ENCODE assay signal across 9 mouse cellular contexts in the genomic region with DNA sequence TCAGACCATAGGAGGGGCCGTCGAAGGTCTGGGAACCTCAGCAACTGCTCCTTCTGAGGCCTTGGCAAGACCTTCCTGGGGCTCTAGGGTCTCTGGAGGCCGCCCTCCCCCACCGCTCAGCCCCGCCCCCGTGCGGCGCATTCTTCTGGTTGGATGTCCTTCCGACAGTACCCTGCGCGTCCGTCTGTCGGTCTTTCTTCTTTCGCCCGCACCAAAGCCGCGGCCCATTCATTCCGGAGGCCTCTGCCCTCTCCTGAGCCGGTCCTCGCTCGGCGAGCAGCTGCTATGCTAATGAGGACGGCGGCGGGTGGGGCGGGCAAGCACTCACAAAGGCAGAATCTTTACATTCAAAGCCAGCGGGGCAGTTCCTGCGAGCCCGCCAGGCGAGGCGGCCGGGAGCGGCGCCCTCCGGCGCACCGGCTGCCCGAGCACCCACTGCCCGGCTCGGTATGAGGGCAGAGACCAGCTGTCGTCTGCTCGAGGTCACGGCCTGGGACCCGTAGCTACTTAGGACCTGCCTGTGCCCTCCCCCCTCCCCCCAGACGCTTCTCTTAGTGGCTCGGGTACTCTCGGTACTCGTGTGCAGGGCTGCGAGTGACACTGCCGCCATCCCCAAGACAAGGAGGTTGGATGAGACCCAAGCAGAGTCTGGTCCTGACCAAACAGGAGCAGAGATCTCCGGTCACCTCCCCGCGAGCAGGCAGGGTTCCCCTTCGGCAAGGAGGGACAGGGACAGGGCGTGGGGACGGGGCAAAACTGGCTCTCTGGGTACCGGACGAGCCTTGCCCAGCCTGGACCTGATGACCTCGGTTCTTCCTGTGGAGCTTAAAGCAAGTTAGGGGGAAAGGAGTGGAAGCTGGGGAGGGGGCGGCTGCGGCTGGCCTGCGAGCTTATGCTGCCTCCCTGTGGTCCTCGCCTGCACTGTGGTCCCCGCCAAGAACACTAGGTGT. TPM values are rescaled to one million over a fixed set of nuclear protein-coding genes. Genes with fewer than 3 reads are reported as not detected.
DNase-seq lines count a peak whose midpoint lies in the region; ATAC-seq and TF ChIP-seq lines count a peak whose summit lies in the region.
"Had no signal": no experiment of that assay in that cellular context is flagged by ENCODE, and none has a peak within 500 bp of the region (broad histone marks: within the 10 kb centered on the region; RNA-seq: fewer than 3 reads in every experiment).

No protein-coding gene starts in this region.

- peak overlapping the region; percentile 88 for H3K4me2 ChIP-seq in limb, embryonic 14.5 days (replicated peaks; ENCODE audit: low read depth, low read length, severe bottlenecking)
- peak overlapping the region; percentile 82 for H3K4me2 ChIP-seq in midbrain, embryonic 15.5 days

- H3K9ac ChIP-seq in limb, embryonic 14.5 days (ENCODE audit: low read depth, low read length, severe bottlenecking), result peak overlapping the region; percentile 56
- H3K9ac ChIP-seq in midbrain, embryonic 15.5 days, result peak overlapping the region; percentile 58

- H3K27ac ChIP-seq in limb, embryonic 14.5 days (replicated peaks; ENCODE audit: low read depth, low read length), result no peak overlapping the region
- peak overlapping the region; percentile 86 for H3K27ac ChIP-seq in midbrain, embryonic 15.5 days

- DNase-seq in embryo, embryonic 9.5 days (ENCODE audit: extremely low spot score), result peak; percentile 91
- peak; percentile 59 to 64 for DNase-seq in heart, postnatal 10 days
- DNase-seq in limb, embryonic 14.5 days (ENCODE audit: low spot score), result no peak
- peak; percentile 71 for DNase-seq in testis, postnatal 14 days (ENCODE audit: low spot score)

- no peak for ATAC-seq in erythroblast, adult 5-6 weeks (replicated peaks; ENCODE audit: low FRiP score, poor library complexity, severe bottlenecking)
- ATAC-seq in CD4-positive, CD25-positive, alpha-beta regulatory T cell, adult 4 months, result peak; percentile 46
- peak; percentile 73 for ATAC-seq in limb, embryonic 14.5 days (ENCODE audit: low FRiP score, low read depth)
- ATAC-seq in midbrain, embryonic 15.5 days (replicated peaks), result peak; percentile 72

- no peak for TF ChIP-seq POLR2A in limb, embryonic 14.5 days (IDR thresholded peaks at IDR 0.05; ENCODE audit: borderline replicate concordance, extremely low read depth, insufficient read depth, insufficient read length)

- H3K27me3 ChIP-seq in erythroblast, embryonic 14.5 days (ENCODE audit: control insufficient read depth), result peaks cover 66% of the 10 kb centered on the region
- peaks cover 40% of the 10 kb centered on the region for H3K27me3 ChIP-seq in limb, embryonic 14.5 days (ENCODE audit: control insufficient read depth, insufficient read depth, low read length)
- H3K27me3 ChIP-seq in midbrain, embryonic 15.5 days (replicated peaks), result no peaks in the 10 kb centered on the region

- peaks cover 2% of the 10 kb centered on the region; the same call in 1 of the 2 replicates for H3K9me3 ChIP-seq in erythroblast, embryonic 14.5 days (ENCODE audit: control insufficient read depth, low read length)
- H3K9me3 ChIP-seq in limb, embryonic 14.5 days (ENCODE audit: control insufficient read depth, low read length), result no peaks in the 10 kb centered on the region
- no peaks in the 10 kb centered on the region for H3K9me3 ChIP-seq in midbrain, embryonic 15.5 days

- WGBS in limb, embryonic 14.5 days, result 2% methylated on average over 45 of the region's 64 CpGs
- under 1% methylated on average over 61 of the region's 64 CpGs for WGBS in midbrain, embryonic 15.5 days

- peak overlapping the region; percentile 55 for H3K4me3 ChIP-seq in erythroblast, embryonic 14.5 days (replicated peaks)
- H3K4me3 ChIP-seq in limb, embryonic 14.5 days (replicated peaks; ENCODE audit: low read length), result peak overlapping the region; percentile 45
- peak overlapping the region; percentile 45 for H3K4me3 ChIP-seq in midbrain, embryonic 15.5 days

- intact Hi-C loops in heart, postnatal 10 days (cut with DNase I), result loop anchor here (2.0 kb wide), 1 partner anchor 87 kb away; no protein-coding TSS in a partner anchor

- H3K36me3 ChIP-seq in erythroblast, embryonic 14.5 days (ENCODE audit: control insufficient read depth), result no peaks in the 10 kb centered on the region
- no peaks in the 10 kb centered on the region for H3K36me3 ChIP-seq in limb, embryonic 14.5 days (ENCODE audit: control insufficient read depth, insufficient read depth, low read length)
- no peaks in the 10 kb centered on the region for H3K36me3 ChIP-seq in midbrain, embryonic 15.5 days (replicated peaks)

- peaks cover 32% of the 10 kb centered on the region for H3K4me1 ChIP-seq in erythroblast, embryonic 14.5 days (ENCODE audit: control insufficient read depth)
- peaks cover 6% of the 10 kb centered on the region for H3K4me1 ChIP-seq in limb, embryonic 14.5 days (ENCODE audit: control insufficient read depth, insufficient read depth, low read length)
- H3K4me1 ChIP-seq in midbrain, embryonic 15.5 days, result peaks cover 29% of the 10 kb centered on the region

RNA-seq across cellular contexts. Expression of gene Nrarp, which starts 5.3 kb away (rescaled TPM):
- polyA plus RNA-seq in erythroblast, embryonic 14.5 days (2012), result 0.38 and 0.49 TPM in 2 replicates
- total RNA-seq in erythroblast, adult 5-6 weeks (2015; ENCODE audit: low replicate concordance), result not detected in 2 replicates
- 0.51 TPM in 1 of 2 replicates, not detected in the other for total RNA-seq in erythroblast, adult 5-6 weeks (2017; ENCODE audit: low replicate concordance)
- polyA plus RNA-seq in CD4-positive, CD25-positive, alpha-beta regulatory T cell, adult 4 months (2017; shearing (Covaris generic)), result under 1 TPM in 1 of 2 experiments, not detected in 1; 0.28 TPM
- total RNA-seq in heart, postnatal 10 days (2021), result 10 to 100 TPM; 23.9 to 25.1 TPM
- 34.0 and 34.1 TPM in 2 replicates for polyA plus RNA-seq in limb, embryonic 14.5 days (2012; rRNA removed)
- polyA plus RNA-seq in limb, embryonic 14.5 days (2014; fragmentation: Nextera tagmentation; extraction: Ambion mirVana), result 27.7 and 28.2 TPM in 2 replicates
- 15.3 and 18.1 TPM in 2 replicates for polyA plus RNA-seq in midbrain, embryonic 15.5 days (2015; fragmentation: Nextera tagmentation; extraction: Ambion mirVana)

RNA-seq across cellular contexts. Expression of gene Tor4a, which starts 10.8 kb away (rescaled TPM):
- polyA plus RNA-seq in erythroblast, embryonic 14.5 days (2012), result 0.02 and 0.03 TPM in 2 replicates
- total RNA-seq in erythroblast, adult 5-6 weeks (2015; ENCODE audit: low replicate concordance), result 3.1 and 5.0 TPM in 2 replicates
- total RNA-seq in erythroblast, adult 5-6 weeks (2017; ENCODE audit: low replicate concordance), result 6.7 and 7.4 TPM in 2 replicates
- polyA plus RNA-seq in CD4-positive, CD25-positive, alpha-beta regulatory T cell, adult 4 months (2017; shearing (Covaris generic)), result 10 to 100 TPM; 60.5 to 94.3 TPM
- 1 to 10 TPM; 5.6 to 6.5 TPM for total RNA-seq in heart, postnatal 10 days (2021)
- 5.9 and 6.4 TPM in 2 replicates for polyA plus RNA-seq in limb, embryonic 14.5 days (2012; rRNA removed)
- polyA plus RNA-seq in limb, embryonic 14.5 days (2014; fragmentation: Nextera tagmentation; extraction: Ambion mirVana), result 8.1 and 8.5 TPM in 2 replicates
- 1.9 and 2.0 TPM in 2 replicates for polyA plus RNA-seq in midbrain, embryonic 15.5 days (2015; fragmentation: Nextera tagmentation; extraction: Ambion mirVana)

RNA-seq across cellular contexts. Expression of gene Nelfb, which starts 25.4 kb away (rescaled TPM):
- polyA plus RNA-seq in erythroblast, embryonic 14.5 days (2012), result 1.8 TPM in 2 replicates
- total RNA-seq in erythroblast, adult 5-6 weeks (2015; ENCODE audit: low replicate concordance), result 0.77 and 6.1 TPM in 2 replicates
- 19.5 and 25.7 TPM in 2 replicates for total RNA-seq in erythroblast, adult 5-6 weeks (2017; ENCODE audit: low replicate concordance)
- 10 to 100 TPM; 48.2 to 55.8 TPM for polyA plus RNA-seq in CD4-positive, CD25-positive, alpha-beta regulatory T cell, adult 4 months (2017; shearing (Covaris generic))
- 10 to 100 TPM; 40.7 to 46.0 TPM for total RNA-seq in heart, postnatal 10 days (2021)
- 84.4 and 98.3 TPM in 2 replicates for polyA plus RNA-seq in limb, embryonic 14.5 days (2012; rRNA removed)
- polyA plus RNA-seq in limb, embryonic 14.5 days (2014; fragmentation: Nextera tagmentation; extraction: Ambion mirVana), result 88.4 and 106 TPM in 2 replicates
- polyA plus RNA-seq in midbrain, embryonic 15.5 days (2015; fragmentation: Nextera tagmentation; extraction: Ambion mirVana), result 126 and 129 TPM in 2 replicates

RNA-seq across cellular contexts. Expression of gene Stpg3, which starts 28.5 kb away (rescaled TPM):
- 0.03 TPM in 1 of 2 replicates, not detected in the other for polyA plus RNA-seq in erythroblast, embryonic 14.5 days (2012)
- total RNA-seq in erythroblast, adult 5-6 weeks (2015; ENCODE audit: low replicate concordance), result not detected in 2 replicates
- total RNA-seq in erythroblast, adult 5-6 weeks (2017; ENCODE audit: low replicate concordance), result 0.34 TPM in 1 of 2 replicates, not detected in the other
- not detected for polyA plus RNA-seq in CD4-positive, CD25-positive, alpha-beta regulatory T cell, adult 4 months (2017; shearing (Covaris generic))
- not detected for total RNA-seq in heart, postnatal 10 days (2021)
- not detected in 2 replicates for polyA plus RNA-seq in limb, embryonic 14.5 days (2012; rRNA removed)
- polyA plus RNA-seq in limb, embryonic 14.5 days (2014; fragmentation: Nextera tagmentation; extraction: Ambion mirVana), result not detected in 2 replicates
- polyA plus RNA-seq in midbrain, embryonic 15.5 days (2015; fragmentation: Nextera tagmentation; extraction: Ambion mirVana), result not detected in 2 replicates

RNA-seq across cellular contexts. Expression of gene Fam166a, which starts 32.6 kb away (rescaled TPM):
- polyA plus RNA-seq in erythroblast, embryonic 14.5 days (2012), result not detected in 2 replicates
- total RNA-seq in erythroblast, adult 5-6 weeks (2015; ENCODE audit: low replicate concordance), result not detected in 2 replicates
- total RNA-seq in erythroblast, adult 5-6 weeks (2017; ENCODE audit: low replicate concordance), result not detected in 2 replicates
- polyA plus RNA-seq in CD4-positive, CD25-positive, alpha-beta regulatory T cell, adult 4 months (2017; shearing (Covaris generic)), result not detected
- total RNA-seq in heart, postnatal 10 days (2021), result not detected
- not detected in 2 replicates for polyA plus RNA-seq in limb, embryonic 14.5 days (2012; rRNA removed)
- 0.17 TPM in 1 of 2 replicates, not detected in the other for polyA plus RNA-seq in limb, embryonic 14.5 days (2014; fragmentation: Nextera tagmentation; extraction: Ambion mirVana)
- polyA plus RNA-seq in midbrain, embryonic 15.5 days (2015; fragmentation: Nextera tagmentation; extraction: Ambion mirVana), result 0.43 and 0.78 TPM in 2 replicates
- total RNA-seq: left cerebral cortex, postnatal 36 days had no signal

Comparison
In these comparisons a context has a peak if more than half of its experiments do, and no peak if none do; other contexts are left out.
1. RNA of gene Nrarp, which starts 5.3 kb away (polyA plus RNA-seq): 27.7 to 34.1 TPM in limb, embryonic 14.5 days and 15.3 to 18.1 TPM in midbrain, embryonic 15.5 days; 0.38 to 0.49 TPM in erythroblast, embryonic 14.5 days and 0.28 TPM in CD4-positive, CD25-positive, alpha-beta regulatory T cell, adult 4 months; every median in the first group is over 10 times any median in the second.
2. RNA of gene Tor4a, which starts 10.8 kb away (polyA plus RNA-seq): 60.5 to 94.3 TPM in CD4-positive, CD25-positive, alpha-beta regulatory T cell, adult 4 months; 5.9 to 8.5 TPM in limb, embryonic 14.5 days, 1.9 to 2.0 TPM in midbrain, embryonic 15.5 days and 0.02 to 0.03 TPM in erythroblast, embryonic 14.5 days; every median in the first group is over 4 times any median in the second.
3. RNA of gene Nelfb, which starts 25.4 kb away (polyA plus RNA-seq): 126 to 129 TPM in midbrain, embryonic 15.5 days, 84.4 to 106 TPM in limb, embryonic 14.5 days and 48.2 to 55.8 TPM in CD4-positive, CD25-positive, alpha-beta regulatory T cell, adult 4 months; 1.8 TPM in erythroblast, embryonic 14.5 days; every median in the first group is over 10 times any median in the second.
4. Peak in every context shown above with its lines, with median percentiles within 50 percentile points of each other: H3K4me3 ChIP-seq.